Mouse (Mus musculus): ENCODE measurements around the gene Arhgap17. TPM values are rescaled to one million over a fixed set of nuclear protein-coding genes. Genes with fewer than 3 reads are reported as not detected.

The Arhgap17 gene
- polyA plus RNA-seq, 1 experiment from 2014 or later, result 12.5 TPM

DNA sequence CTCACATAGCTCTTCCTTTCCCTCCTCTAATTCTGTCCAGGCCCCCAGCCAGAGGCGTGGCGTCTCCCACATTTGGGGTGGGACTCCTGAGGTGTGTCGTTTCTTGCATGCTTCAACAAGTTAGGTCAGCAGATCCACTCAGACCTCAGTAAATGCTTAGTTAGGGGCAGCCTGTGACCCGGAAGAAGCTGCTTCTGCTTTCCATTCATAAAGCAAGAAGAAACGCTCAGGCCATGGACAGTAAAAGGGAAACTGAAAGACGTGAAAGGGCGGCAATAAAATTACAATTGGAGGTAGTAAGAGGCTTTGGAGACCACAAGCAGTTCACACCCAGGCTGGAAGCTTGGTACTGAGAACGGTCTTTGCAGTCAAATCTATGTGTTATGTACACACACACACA is 27.7 kb upstream of the Arhgap17 start:
- no peak overlapping the region for H3K4me3 ChIP-seq
- H3K36me3 ChIP-seq (ENCODE audit: poor library complexity, severe bottlenecking), result peaks cover 14% of the 10 kb centered on the region
- no peak for ATAC-seq
- H3K27me3 ChIP-seq, result no peaks in the 10 kb centered on the region
- H3K27ac ChIP-seq, result no peak overlapping the region
- no peaks in the 10 kb centered on the region for H3K9me3 ChIP-seq (replicated peaks)
- no peak overlapping the region for H3K9ac ChIP-seq
- H3K4me2 ChIP-seq, result no peak overlapping the region
- WGBS, result 86% methylated on average over 8 of the region's 8 CpGs
- H3K4me1 ChIP-seq, result peaks cover 6% of the 10 kb centered on the region

DNA sequence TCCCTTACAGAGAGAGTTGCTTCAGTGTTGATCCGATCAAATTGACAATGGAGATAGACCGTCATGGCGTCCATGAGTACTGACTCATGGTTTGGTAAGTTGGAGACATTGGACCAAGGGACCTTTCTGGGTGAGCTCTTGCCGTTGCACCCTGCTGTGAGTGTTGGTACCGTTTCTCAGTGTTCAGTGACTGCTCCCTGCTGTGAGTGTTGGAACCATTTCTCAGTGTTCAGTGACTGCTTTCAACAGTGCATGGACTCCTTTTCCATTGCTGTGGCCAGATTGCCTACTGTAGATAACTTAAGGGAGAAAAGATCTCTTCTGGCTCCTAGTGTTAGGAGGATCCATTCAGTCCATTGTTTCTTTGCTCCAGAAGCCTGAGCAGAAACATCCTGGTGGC is 27.2 kb upstream of the Arhgap17 start:
- peaks cover 6% of the 10 kb centered on the region for H3K4me1 ChIP-seq
- no peak for ATAC-seq
- WGBS, result 94% methylated on average over 5 of the region's 5 CpGs

DNA sequence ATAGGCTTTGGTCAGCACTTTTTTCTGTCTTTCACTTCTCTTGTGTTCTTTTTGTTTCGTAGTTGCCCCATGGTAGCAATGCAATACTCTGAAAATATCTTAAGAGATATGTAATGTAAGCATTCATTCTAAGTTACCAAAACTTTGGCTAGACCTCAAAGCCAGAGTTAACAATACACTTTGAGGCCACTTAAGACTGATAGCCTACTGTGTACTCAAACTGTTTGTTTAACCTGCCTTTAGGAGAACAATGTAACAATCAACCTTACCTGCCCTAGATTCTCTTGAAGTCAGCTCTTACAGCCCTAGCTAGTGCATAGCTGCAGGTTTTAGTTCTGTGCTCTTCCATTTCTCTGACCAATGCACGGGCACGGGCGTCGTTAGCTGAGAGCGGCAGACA is 24.6 kb upstream of the Arhgap17 start:
- H3K9me3 ChIP-seq (replicated peaks), result no peaks in the 10 kb centered on the region
- no peak overlapping the region for H3K9ac ChIP-seq
- WGBS, result 94% methylated on average over 6 of the region's 6 CpGs
- peaks cover 18% of the 10 kb centered on the region; the same call in 1 of the 2 replicates for H3K36me3 ChIP-seq (ENCODE audit: poor library complexity, severe bottlenecking)
- no peak overlapping the region for H3K4me2 ChIP-seq
- no peaks in the 10 kb centered on the region for H3K27me3 ChIP-seq
- H3K4me1 ChIP-seq, result no peaks in the 10 kb centered on the region
- H3K4me3 ChIP-seq, result no peak overlapping the region
- H3K27ac ChIP-seq, result no peak overlapping the region
- ATAC-seq, result no peak

More for the DNA sequence above, 27.2 kb upstream of the Arhgap17 start:
- Histone ChIP-seq H3K9ac (no peak overlapping the region), H3K36me3 (ENCODE audit: poor library complexity, severe bottlenecking) (peaks cover 11% of the 10 kb centered on the region), H3K4me3 (no peak overlapping the region), H3K27ac (no peak overlapping the region), H3K9me3 (replicated peaks) (no peaks in the 10 kb centered on the region), H3K4me2 (no peak overlapping the region), H3K27me3 (no peaks in the 10 kb centered on the region)

DNA sequence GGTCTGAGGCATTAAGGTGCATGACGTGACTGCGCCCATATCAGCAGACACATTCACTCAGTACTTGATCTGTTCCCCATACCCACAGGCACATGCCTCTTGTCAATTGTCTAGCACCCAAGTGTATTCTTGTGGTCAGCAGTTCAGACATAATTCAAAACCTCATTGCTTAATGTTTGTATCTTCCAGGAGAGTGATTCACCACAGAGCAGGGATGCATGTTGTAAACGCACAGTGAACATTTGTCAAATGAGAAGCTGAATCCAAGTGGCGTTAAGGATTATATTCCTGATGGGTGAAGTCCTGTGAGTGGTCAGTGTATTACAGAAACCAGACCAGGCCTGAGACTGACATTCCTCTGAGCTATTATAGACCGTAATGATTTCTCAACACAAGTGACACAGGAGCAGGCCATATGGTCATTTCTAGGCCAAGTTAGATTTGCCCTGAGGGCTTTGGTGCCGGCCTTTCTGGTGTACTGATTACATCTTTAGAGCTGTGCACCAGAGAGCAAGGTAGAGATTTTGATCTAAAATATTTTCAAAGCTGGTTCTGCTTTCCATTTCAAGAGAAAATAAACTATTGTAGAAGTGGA is 20.1 kb upstream of the Arhgap17 start:
- no peak overlapping the region for H3K4me2 ChIP-seq
- no peaks in the 10 kb centered on the region for H3K9me3 ChIP-seq (replicated peaks)
- no peak overlapping the region for H3K27ac ChIP-seq
- no peak overlapping the region for H3K9ac ChIP-seq
- H3K4me1 ChIP-seq, result no peaks in the 10 kb centered on the region
- peaks cover 50% of the 10 kb centered on the region; the same call in 1 of the 2 replicates for H3K36me3 ChIP-seq (ENCODE audit: poor library complexity, severe bottlenecking)
- no peak overlapping the region for H3K4me3 ChIP-seq
- no peak for ATAC-seq
- no peaks in the 10 kb centered on the region for H3K27me3 ChIP-seq
- 93% methylated on average over 6 of the region's 6 CpGs for WGBS

DNA sequence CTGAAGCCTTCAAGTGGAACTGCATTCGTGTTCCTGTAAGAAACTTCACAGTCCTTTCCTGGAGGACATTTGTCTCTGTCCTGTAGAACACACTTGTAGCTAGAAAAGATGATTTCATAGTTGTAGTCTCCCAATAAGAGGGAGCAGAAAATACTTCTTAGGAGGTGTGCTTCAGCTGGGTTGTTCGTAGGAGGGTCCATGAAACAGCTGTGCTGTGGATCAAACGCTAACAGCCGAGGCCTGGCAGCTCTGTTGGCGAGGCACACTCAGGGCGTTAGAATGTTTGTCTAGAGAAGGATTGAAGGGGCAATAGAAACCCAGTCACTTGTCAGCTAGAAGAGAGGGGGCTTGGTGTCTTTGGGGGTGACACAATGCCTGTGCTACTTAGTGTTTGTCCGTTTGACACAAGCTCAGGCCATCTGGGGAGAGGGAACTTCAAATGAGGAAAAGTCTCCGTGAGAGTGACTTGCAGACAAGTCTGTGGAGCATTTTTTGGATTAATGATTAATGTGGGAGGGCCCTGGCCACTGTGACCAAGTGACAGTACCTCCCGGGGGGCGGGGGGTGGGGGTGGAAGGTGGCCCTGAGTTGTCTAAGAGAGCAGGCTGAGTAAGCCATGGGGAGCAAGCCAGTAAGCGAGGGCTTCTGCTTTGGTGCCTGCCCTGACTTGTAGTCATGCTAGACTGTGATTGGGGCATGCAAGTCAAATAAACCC is 16.1 kb upstream of the Arhgap17 start:
- H3K36me3 ChIP-seq (ENCODE audit: poor library complexity, severe bottlenecking), result peaks cover 51% of the 10 kb centered on the region; the same call in 1 of the 2 replicates
- no peak for ATAC-seq
- 86% methylated on average over 11 of the region's 11 CpGs for WGBS

DNA sequence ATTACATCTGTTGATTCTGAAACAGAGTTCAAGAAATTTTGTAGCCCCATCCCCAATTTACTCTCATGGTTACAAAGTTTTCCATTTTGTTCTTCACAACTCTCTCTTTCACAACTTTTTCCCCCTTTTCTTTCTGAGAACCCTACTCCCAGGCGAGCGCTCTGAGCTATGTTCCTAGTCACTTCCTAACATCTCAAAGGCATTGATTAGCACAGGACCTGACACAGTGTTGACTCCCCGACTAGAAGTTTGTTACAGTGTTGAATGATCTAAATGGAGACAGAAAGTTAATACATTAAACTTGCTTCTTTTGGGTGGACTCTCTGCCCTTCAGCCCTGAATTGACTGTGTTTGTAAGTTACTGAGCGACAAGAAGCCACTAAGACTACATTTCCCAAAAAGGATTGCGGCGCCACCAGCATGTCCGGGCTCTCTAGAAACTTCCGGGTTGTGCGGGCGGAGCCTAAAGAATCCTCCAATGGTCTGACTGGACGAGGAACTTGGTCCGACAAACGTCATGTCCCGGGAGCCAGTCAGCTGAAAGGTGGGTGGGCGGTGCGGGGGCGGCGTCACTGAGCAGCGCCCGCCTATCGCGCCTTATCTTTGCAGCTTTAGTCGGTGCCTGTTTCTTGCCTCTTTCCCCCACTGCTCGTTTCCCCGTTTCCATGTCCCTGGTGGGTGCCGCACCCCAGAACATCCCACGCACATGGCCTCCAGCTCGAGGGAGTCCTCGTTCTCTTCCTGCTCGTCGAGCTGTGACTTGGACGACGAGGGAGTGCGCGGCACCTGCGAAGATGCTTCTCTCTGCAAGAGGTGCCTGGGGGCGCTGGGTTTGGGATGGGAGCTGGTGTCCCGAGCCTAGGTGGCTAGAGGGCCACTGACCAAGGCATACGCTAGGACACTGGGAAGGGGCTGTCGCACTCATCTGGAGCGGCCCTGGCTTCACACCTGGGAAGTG is 8.0 kb upstream of the Arhgap17 start:
- ATAC-seq, result peak; percentile 100
- peaks cover 18% of the 10 kb centered on the region for H3K4me1 ChIP-seq
- H3K27me3 ChIP-seq, result 0 out of 2 replicates have a peak, but pooled peaks cover 4% of the 10 kb centered on the region
- WGBS, result 4% methylated on average over 40 of the region's 41 CpGs
- peak overlapping the region; percentile 94 for H3K4me2 ChIP-seq
- H3K36me3 ChIP-seq (ENCODE audit: poor library complexity, severe bottlenecking), result 0 out of 2 replicates have a peak, but pooled peaks cover 7% of the 10 kb centered on the region
- H3K9me3 ChIP-seq (replicated peaks), result no peaks in the 10 kb centered on the region
- H3K4me3 ChIP-seq, result peak overlapping the region; percentile 87
- peak overlapping the region; percentile 88 for H3K9ac ChIP-seq
- peak overlapping the region; percentile 75 for H3K27ac ChIP-seq

More for the DNA sequence above, 16.1 kb upstream of the Arhgap17 start:
- Histone ChIP-seq H3K27ac (no peak overlapping the region), H3K9me3 (replicated peaks) (no peaks in the 10 kb centered on the region), H3K4me1 (no peaks in the 10 kb centered on the region), H3K4me3 (no peak overlapping the region), H3K4me2 (no peak overlapping the region), H3K9ac (no peak overlapping the region), H3K27me3 (no peaks in the 10 kb centered on the region)

DNA sequence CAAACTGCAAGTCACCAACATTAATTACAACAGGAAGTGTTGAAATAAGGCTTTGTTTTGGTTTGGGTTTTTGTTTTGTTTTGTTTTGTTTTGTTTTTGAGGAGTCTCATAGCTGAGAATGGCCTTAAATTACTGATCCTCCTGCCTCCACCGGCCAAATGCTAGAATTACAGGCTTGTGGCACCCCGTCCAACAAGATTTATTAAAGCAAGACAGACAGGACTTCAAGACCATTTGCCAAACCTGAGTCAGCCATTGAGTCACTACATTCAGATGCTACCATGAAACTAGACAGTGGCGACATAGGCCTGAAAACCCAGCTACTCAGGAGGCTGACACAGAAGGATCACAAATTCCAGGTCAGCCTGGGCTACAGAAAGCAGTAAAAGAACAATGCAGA is 1.8 kb upstream of the Arhgap17 start:
- 63% methylated on average over 3 of the region's 3 CpGs for WGBS

DNA sequence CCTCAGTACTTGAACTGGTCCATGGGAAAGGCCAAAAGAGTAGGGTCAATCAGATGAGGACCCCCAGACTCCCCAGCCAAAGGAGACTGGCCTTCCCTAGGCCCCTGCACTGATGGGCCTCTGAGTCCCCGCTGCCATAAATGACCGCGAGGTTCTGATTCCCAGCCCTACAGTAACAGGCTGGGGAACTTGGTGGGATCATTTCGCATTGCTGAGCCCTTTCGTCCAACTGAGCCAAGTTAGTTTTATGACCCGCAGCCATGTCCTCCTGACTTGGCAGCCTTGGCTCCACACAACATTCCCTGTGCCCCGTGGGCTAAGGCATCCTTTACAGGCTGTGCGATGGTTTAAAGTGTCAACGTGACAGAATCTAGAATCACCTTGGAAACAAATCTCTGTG is 985 bp upstream of the Arhgap17 start:
- ATAC-seq, result no peak
- no peak overlapping the region for H3K27ac ChIP-seq
- H3K36me3 ChIP-seq (ENCODE audit: poor library complexity, severe bottlenecking), result no peaks in the 10 kb centered on the region
- H3K9me3 ChIP-seq (replicated peaks), result no peaks in the 10 kb centered on the region
- peaks cover 36% of the 10 kb centered on the region for H3K4me1 ChIP-seq
- H3K4me3 ChIP-seq, result peak overlapping the region; percentile 78
- WGBS, result 42% methylated on average over 9 of the region's 9 CpGs
- 0 out of 2 replicates have a peak, but pooled peaks cover 4% of the 10 kb centered on the region for H3K27me3 ChIP-seq
- H3K9ac ChIP-seq, result peak overlapping the region; percentile 88
- peak overlapping the region; percentile 90 for H3K4me2 ChIP-seq

More for the DNA sequence above, 1.8 kb upstream of the Arhgap17 start:
- ATAC-seq, result no peak
- Histone ChIP-seq H3K27ac (no peak overlapping the region), H3K9me3 (replicated peaks) (no peaks in the 10 kb centered on the region), H3K9ac (no peak overlapping the region), H3K27me3 (0 out of 2 replicates have a peak, but pooled peaks cover 4% of the 10 kb centered on the region), H3K36me3 (ENCODE audit: poor library complexity, severe bottlenecking) (no peaks in the 10 kb centered on the region), H3K4me1 (peaks cover 29% of the 10 kb centered on the region), H3K4me3 (no peak overlapping the region), H3K4me2 (no peak overlapping the region)

DNA sequence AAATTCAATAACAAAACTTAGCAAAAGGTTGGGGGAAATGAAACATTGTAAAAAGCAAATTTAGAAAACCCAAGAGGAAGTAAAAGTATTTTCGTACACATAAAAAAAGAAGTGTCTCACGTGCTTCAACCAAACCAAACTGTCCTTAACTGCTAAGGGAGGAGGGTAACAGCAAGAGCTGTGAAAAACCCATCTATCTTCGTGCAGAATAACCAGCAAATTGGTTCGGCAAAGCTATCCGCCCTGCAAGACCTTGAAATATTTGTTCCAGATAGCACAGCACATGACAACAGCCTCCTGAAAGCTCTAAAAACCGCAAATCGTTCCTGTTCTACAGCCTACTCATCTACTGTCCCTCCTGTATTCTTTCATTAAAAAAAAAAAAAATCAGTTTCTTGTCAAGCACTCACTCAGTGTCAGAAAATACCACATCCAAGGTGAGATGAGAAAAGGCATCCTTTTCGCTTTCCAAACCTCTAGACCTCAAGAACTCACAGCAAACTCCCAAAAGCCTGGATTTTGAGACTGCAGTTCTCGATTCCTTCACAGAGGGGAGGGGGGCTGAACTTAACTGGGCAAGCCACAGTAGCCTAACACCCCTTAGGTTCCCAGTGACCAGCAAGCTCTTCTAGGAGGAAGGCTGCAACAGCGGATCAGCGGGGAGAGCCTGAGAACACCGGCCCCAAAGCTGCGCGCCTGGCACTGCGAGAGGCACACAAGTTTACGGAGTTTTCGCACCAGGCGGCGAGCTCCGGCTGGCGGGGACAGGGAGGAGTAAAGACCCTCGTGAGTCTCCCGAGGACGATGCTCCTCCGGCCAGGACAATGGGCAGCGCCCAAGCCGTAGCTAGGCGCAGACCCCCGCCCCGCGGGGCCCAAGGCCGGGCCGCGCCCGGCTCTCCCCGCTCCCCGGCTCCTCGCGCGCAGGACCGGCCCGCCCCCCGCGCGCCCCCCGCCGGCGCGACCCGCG is 653 bp downstream of the Arhgap17 start:
- Histone ChIP-seq H3K9me3 (replicated peaks) (no peaks in the 10 kb centered on the region), H3K9ac (peak overlapping the region; percentile 88), H3K4me1 (peaks cover 36% of the 10 kb centered on the region), H3K4me2 (peak overlapping the region; percentile 90), H3K4me3 (peak overlapping the region; percentile 78), H3K27me3 (0 out of 2 replicates have a peak, but pooled peaks cover 3% of the 10 kb centered on the region), H3K27ac (peak overlapping the region; percentile 85), H3K36me3 (ENCODE audit: poor library complexity, severe bottlenecking) (no peaks in the 10 kb centered on the region)
- WGBS, result 4% methylated on average over 38 of the region's 51 CpGs
- ATAC-seq, result peak; percentile 79; the same call in 1 of the 2 replicates

DNA sequence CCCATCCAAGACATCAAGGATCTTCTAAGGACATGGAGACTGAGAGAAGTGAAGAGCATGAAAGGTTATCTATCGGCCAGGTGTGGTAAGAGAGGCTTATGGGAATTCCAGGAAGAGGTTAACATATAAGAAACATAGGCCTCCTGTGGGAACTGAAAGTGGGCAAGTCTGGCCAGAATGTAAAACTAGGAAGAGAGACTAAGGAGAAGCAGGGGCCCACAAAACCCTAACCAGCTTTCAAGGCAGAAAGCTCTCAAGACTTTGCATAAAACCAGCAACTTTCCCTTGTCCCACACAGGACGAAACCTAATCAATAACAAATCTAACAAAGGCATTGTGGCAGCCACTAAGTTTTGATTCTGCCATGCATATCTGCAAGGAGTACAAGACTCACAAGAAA is 1.5 kb downstream of the Arhgap17 start:
- H3K27ac ChIP-seq, result no peak overlapping the region
- peak overlapping the region; percentile 90 for H3K4me2 ChIP-seq
- H3K27me3 ChIP-seq, result no peaks in the 10 kb centered on the region
- H3K36me3 ChIP-seq (ENCODE audit: poor library complexity, severe bottlenecking), result no peaks in the 10 kb centered on the region
- H3K4me3 ChIP-seq, result peak overlapping the region; percentile 78
- no peaks in the 10 kb centered on the region for H3K9me3 ChIP-seq (replicated peaks)
- H3K4me1 ChIP-seq, result peaks cover 36% of the 10 kb centered on the region
- 70% methylated on average over 2 of the region's 2 CpGs for WGBS
- ATAC-seq, result no peak
- peak overlapping the region; percentile 88 for H3K9ac ChIP-seq
